Mouse (Mus musculus) cerebellum, postnatal 4 days (tissue): Measurements from ENCODE around the gene Apold1.

Source experiments
- DNase-seq, 2 experiments: peaks; one replicate each; pipeline ENCODE4 v3.0.0; 2022; ENCODE audit warnings: low spot score in 2 of 2, mixed read lengths in 1 of 2

Apold1 gene

GRCm38 (mm10) chr6:135026755-135027154 is 45.2 kb downstream of the Apold1 start:
- no peak for DNase-seq

DNA sequence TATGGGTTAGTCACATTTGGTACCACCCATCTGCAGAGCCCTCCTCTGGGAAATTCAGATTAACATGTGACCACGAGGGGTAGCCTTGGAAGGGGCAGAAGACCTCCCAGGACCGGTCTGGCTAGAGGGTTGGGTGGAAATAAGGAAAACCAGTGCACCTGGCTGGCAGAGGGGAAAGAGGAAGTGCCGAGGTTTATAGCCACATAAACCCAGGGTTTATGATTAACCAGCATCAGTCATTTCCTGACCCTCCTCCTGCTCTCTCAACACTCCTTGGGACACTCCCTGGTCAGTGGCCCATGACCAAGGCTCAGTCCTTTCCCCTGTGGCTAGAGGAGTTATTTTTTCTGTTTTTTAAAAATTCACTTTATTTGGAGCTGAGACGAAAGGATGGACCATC is 47.7 kb downstream of the Apold1 start:
- no peak for DNase-seq
